Mouse (Mus musculus) myocyte (in vitro differentiated cells): ENCODE data around the gene Pom121l2.

Experiments
- CEBPB ChIP-seq: IDR thresholded peaks from 2 replicates; pipeline ENCODE4 v1.6.1; 2011; ENCODE audit warnings: mild to moderate bottlenecking, moderate library complexity; ENCODE audit not compliant: poor library complexity, insufficient read depth, severe bottlenecking
- E2F4 ChIP-seq: IDR thresholded peaks from one replicate; pipeline ENCODE4 v1.6.1; 2011; ENCODE audit warnings: mild to moderate bottlenecking, control low read depth, moderate library complexity; ENCODE audit not compliant: insufficient read depth
- MAX ChIP-seq: IDR thresholded peaks from one replicate; pipeline ENCODE4 v1.6.1; 2011; ENCODE audit warnings: low read depth, mild to moderate bottlenecking, control low read depth
- MYOD1 ChIP-seq, 3 experiments: IDR thresholded peaks; one replicate each; pipeline ENCODE4 v1.6.1; 2011; ENCODE audit warnings: control low read depth in 2 of 3, low read depth in 2 of 3, mild to moderate bottlenecking in 2 of 3, moderate library complexity in 1 of 3; ENCODE audit not compliant: insufficient read length in 2 of 3, control insufficient read depth in 1 of 3
- POLR2A ChIP-seq: IDR thresholded peaks from one replicate; pipeline ENCODE4 v1.6.1; 2011; ENCODE audit warnings: low read depth, mild to moderate bottlenecking, control low read depth, moderate library complexity; ENCODE audit not compliant: insufficient read length
- POLR2AphosphoS2 ChIP-seq: IDR thresholded peaks from one replicate; pipeline ENCODE4 v1.6.1; 2011; ENCODE audit warnings: low read depth, control low read depth; ENCODE audit not compliant: insufficient read length
- TCF12 ChIP-seq: IDR thresholded peaks from one replicate; pipeline ENCODE4 v1.6.1; 2011; ENCODE audit warnings: mild to moderate bottlenecking, control low read depth; ENCODE audit not compliant: poor library complexity, insufficient read depth, severe bottlenecking
- USF1 ChIP-seq: IDR thresholded peaks from one replicate; pipeline ENCODE4 v1.6.1; 2011; ENCODE audit warnings: low read depth, mild to moderate bottlenecking, control low read depth, moderate library complexity

DNA sequence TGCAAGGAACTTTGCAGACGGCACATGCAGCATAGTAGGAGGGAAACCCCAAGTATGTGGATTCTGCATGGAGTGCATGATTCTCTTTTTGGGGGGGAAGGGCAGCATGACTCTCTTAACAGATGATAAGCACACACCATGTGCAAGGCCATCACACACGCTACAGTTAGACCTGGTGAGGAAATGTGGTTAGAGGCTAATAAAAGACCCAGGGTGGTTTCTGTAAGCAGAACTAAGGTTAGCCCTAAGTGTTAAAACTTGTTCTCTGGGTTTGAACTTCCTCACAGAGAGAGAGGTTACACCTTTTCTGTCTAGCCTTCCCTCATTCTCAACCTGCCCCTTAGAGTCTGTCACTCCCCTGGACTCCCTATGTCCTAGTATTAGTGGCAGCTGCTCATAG lies 20.4 kb downstream of the Pom121l2 start:
- TF ChIP-seq E2F4 (no peak), POLR2A (no peak), MAX (no peak), USF1 (no peak), TCF12 (no peak), CEBPB (no peak), POLR2AphosphoS2 (no peak), MYOD1 (IDR thresholded peaks at IDR 0.05; ENCODE audit: control insufficient read depth in 1 of 3, insufficient read length in 2 of 3, low read depth in 2 of 3) (no peak)
